ENCODE assay signal across 25 mouse cellular contexts in the genomic region with DNA sequence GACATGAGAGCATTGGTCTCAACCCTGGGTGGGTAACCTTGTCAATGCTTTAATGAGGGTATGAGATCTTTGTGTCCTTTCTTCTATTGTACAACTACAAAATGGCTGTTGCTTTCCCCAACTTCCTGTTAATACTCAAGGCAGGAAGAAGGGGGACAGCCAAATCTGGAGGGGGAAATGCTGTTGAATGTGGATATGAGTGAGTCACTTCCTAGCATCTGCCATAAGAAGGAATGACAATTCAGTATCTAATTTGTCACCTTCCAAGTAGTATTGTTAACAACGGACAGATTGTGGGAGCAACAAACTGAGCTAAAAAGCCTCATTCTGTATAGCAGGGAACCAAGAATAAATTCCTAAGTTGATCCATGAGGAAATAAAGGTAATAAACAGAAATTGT.
"Had no signal": no experiment of that assay in that cellular context is flagged by ENCODE, and none has a peak within 500 bp of the region (broad histone marks: within the 10 kb centered on the region; RNA-seq: fewer than 3 reads in every experiment).

No protein-coding gene starts in this region.

- H3K9me3 ChIP-seq: heart, embryonic 13.5 days; heart, embryonic 15.5 days; hindbrain, embryonic 12.5 days; intestine, embryonic 15.5 days; limb, embryonic 10.5 days; limb, embryonic 12.5 days had no signal

- H3K4me2 ChIP-seq: heart, embryonic 11.5 days; heart, embryonic 13.5 days; heart, embryonic 15.5 days; hindbrain, embryonic 12.5 days; hindbrain, embryonic 14.5 days; intestine, embryonic 15.5 days; limb, embryonic 12.5 days; liver, embryonic 11.5 days had no signal

- H3K27ac ChIP-seq: heart, adult 2 months; heart, embryonic 13.5 days; heart, embryonic 15.5 days; hindbrain, embryonic 12.5 days; hindbrain, embryonic 14.5 days; intestine, embryonic 15.5 days; layer of hippocampus, adult 2 months; left cerebral cortex, adult 2 months; limb, embryonic 10.5 days; limb, embryonic 12.5 days had no signal

- H3K4me1 ChIP-seq: heart, embryonic 13.5 days; heart, embryonic 15.5 days; hindbrain, embryonic 12.5 days; intestine, embryonic 15.5 days; limb, embryonic 10.5 days; limb, embryonic 12.5 days had no signal

- DNase-seq: gastrocnemius, postnatal 14 days; gastrocnemius, postnatal 36 days; heart, adult 11 months; heart, adult 2 months; heart, postnatal 14 days; heart, postnatal 36 days; kidney, adult 18-20 months; kidney, adult 8-10 months; kidney, postnatal 14 days; kidney, postnatal 4 days; liver had no signal

- ATAC-seq: hindbrain, embryonic 16.5 days; inflammation-experienced regulatory T-cells, adult 6 months; intestine, embryonic 15.5 days; intestine, postnatal 0 days had no signal

- H3K27me3 ChIP-seq: heart, embryonic 13.5 days; heart, embryonic 15.5 days; hindbrain, embryonic 12.5 days; intestine, embryonic 15.5 days; limb, embryonic 12.5 days had no signal

- H3K4me3 ChIP-seq: heart, adult 2 months; heart, embryonic 13.5 days; heart, embryonic 15.5 days; hindbrain, embryonic 12.5 days; intestine, embryonic 15.5 days; layer of hippocampus, adult 2 months; left cerebral cortex, adult 2 months; limb, embryonic 10.5 days; limb, embryonic 12.5 days had no signal

- H3K9ac ChIP-seq: heart, embryonic 13.5 days; heart, embryonic 15.5 days; hindbrain, embryonic 12.5 days; hindbrain, embryonic 14.5 days; intestine, embryonic 15.5 days; limb, embryonic 12.5 days had no signal

- H3K36me3 ChIP-seq: heart, embryonic 13.5 days; heart, embryonic 15.5 days; hindbrain, embryonic 12.5 days; intestine, embryonic 15.5 days; limb, embryonic 10.5 days; limb, embryonic 12.5 days had no signal
